17 mouse cellular contexts compared by ENCODE assay signal in the genomic region with DNA sequence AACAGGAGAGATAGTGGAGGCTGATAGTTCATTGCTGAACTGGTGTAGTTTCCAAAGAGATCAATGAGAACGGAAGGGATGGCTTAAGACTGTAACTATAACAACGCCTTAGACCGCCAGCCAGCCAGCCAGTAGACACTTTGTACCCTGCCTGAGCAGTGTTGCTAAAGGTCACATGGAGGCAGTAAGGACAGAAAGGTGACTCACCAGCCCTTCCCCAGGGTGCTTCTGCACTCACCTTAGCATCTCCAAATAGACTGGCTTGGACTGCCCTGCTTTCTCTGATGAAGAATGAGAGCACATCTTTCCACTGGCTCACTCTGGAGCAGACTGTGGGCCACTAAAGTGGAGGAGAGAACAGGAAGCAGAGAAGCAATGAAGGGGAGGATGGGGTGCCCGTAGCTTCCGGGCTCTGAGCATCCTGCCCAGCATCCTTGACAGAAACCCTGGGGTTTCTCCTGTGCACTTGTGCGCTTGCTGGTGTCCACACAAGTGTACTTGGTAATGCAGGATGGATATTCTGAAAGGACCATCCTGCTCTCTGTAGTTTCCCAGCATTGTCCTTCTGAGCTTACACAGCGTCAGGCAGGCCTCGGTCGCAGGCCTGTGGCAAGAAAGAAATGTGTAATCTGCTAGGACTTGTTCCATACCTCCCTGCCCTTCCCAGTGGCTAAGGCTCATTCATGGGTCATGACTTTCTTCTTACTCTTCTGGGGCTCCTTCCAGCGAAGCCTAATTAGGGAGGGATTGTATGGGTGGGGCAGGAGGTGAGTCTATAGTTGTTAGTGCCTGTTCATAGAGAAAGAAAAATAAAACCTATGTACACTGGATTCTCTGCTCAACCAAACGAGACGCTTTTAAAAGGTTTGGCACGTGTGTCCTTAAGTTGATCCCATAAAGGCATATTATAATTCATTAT. TPM values are rescaled to one million over a fixed set of nuclear protein-coding genes. Genes with fewer than 3 reads are reported as not detected.
DNase-seq lines count a peak whose midpoint lies in the region; ATAC-seq and TF ChIP-seq lines count a peak whose summit lies in the region.
"Had no signal": no experiment of that assay in that cellular context is flagged by ENCODE, and none has a peak within 500 bp of the region (broad histone marks: within the 10 kb centered on the region; RNA-seq: fewer than 3 reads in every experiment).

No protein-coding gene starts in this region.

- in situ Hi-C loops in CH12.LX (cut with MboI; ENCODE audit: low pct_ligation_motif_present, low pct_unique_long_range_greater_than_20kb, low sequenced_read_pairs) = loop anchor here (10.0 kb wide), 1 partner anchor 65 kb away; a partner anchor contains a TSS

- no peak overlapping the region for H3K9ac ChIP-seq in kidney, embryonic 14.5 days (ENCODE audit: low read depth, low read length)
- H3K9ac ChIP-seq in CH12.LX (ENCODE audit: insufficient read depth, low read depth) = no peak overlapping the region
- H3K9ac ChIP-seq in intestine, postnatal 0 days (ENCODE audit: low read depth, low read length) = no peak overlapping the region
- H3K9ac ChIP-seq: forebrain, embryonic 15.5 days; neural tube, embryonic 12.5 days had no signal

- intact Hi-C loops in gastrocnemius, adult 2 months (cut with DNase I) = no loop called here

- no peaks in the 10 kb centered on the region for H3K27me3 ChIP-seq in kidney, adult 2 months (replicated peaks; ENCODE audit: control insufficient read depth, insufficient read depth, low read length)
- no peaks in the 10 kb centered on the region for H3K27me3 ChIP-seq in kidney, embryonic 14.5 days (ENCODE audit: control insufficient read depth, insufficient read depth, low read length)
- no peaks in the 10 kb centered on the region for H3K27me3 ChIP-seq in CH12.LX (replicated peaks)
- H3K27me3 ChIP-seq in intestine, postnatal 0 days (replicated peaks; ENCODE audit: control insufficient read depth, insufficient read depth, low read length) = no peaks in the 10 kb centered on the region
- H3K27me3 ChIP-seq: forebrain, embryonic 15.5 days; neural tube, embryonic 12.5 days had no signal

- 75% methylated on average over 13 of the region's 13 CpGs for WGBS in kidney, adult 2 months
- 89% methylated on average over 13 of the region's 13 CpGs for WGBS in kidney, embryonic 14.5 days
- 82% methylated on average over 13 of the region's 13 CpGs for WGBS in intestine, postnatal 0 days

- dilution Hi-C loops in CH12.LX (cut with MboI; ENCODE audit: extremely low pct_ligation_motif_present, extremely low pct_unique_long_range_greater_than_20kb, low sequenced_read_pairs) = no loop called here

- no peak for TF ChIP-seq EP300 in CH12.LX (IDR thresholded peaks at IDR 0.05; ENCODE audit: low read length)

- peaks cover 4% of the 10 kb centered on the region; the same call in 1 of the 2 replicates for H3K4me1 ChIP-seq in kidney, adult 2 months (ENCODE audit: control insufficient read depth, insufficient read depth, low read length)
- H3K4me1 ChIP-seq in kidney, embryonic 14.5 days (ENCODE audit: control insufficient read depth, insufficient read depth, low read length) = no peaks in the 10 kb centered on the region; the same call in 1 of the 2 replicates
- peaks cover 8 to 50% of the 10 kb centered on the region in 2 experiments for H3K4me1 ChIP-seq in CH12.LX (ENCODE audit: control insufficient read depth in 1 of 2, insufficient read depth in 2 of 2)
- 0 out of 2 replicates have a peak, but pooled peaks cover 4% of the 10 kb centered on the region for H3K4me1 ChIP-seq in intestine, postnatal 0 days (replicated peaks; ENCODE audit: control insufficient read depth, insufficient read depth, low read length)
- H3K4me1 ChIP-seq: limb, embryonic 10.5 days; neural tube, embryonic 12.5 days had no signal

- ATAC-seq in kidney, embryonic 14.5 days (ENCODE audit: low FRiP score, low TSS enrichment) = no peak
- ATAC-seq in intestine, postnatal 0 days = peak; percentile 74
- ATAC-seq: forebrain, embryonic 15.5 days had no signal

- no peak overlapping the region for H3K4me2 ChIP-seq in kidney, embryonic 14.5 days (replicated peaks; ENCODE audit: low read depth, low read length)
- no peak overlapping the region for H3K4me2 ChIP-seq in CH12.LX (ENCODE audit: insufficient read depth, low read depth, poor library complexity, severe bottlenecking)
- H3K4me2 ChIP-seq in intestine, postnatal 0 days (replicated peaks; ENCODE audit: low read depth) = no peak overlapping the region
- H3K4me2 ChIP-seq: forebrain, embryonic 15.5 days; neural tube, embryonic 12.5 days had no signal

- H3K9me3 ChIP-seq in kidney, embryonic 14.5 days (ENCODE audit: control insufficient read depth, low read length) = no peaks in the 10 kb centered on the region
- H3K9me3 ChIP-seq in CH12.LX (replicated peaks; ENCODE audit: low read length) = no peaks in the 10 kb centered on the region
- H3K9me3 ChIP-seq in intestine, postnatal 0 days (ENCODE audit: control insufficient read depth) = no peaks in the 10 kb centered on the region
- H3K9me3 ChIP-seq: forebrain, embryonic 15.5 days; limb, embryonic 10.5 days; neural tube, embryonic 12.5 days had no signal

- peak; percentile 43 for DNase-seq in kidney, adult 2 months
- peak; percentile 44 for DNase-seq in CD4-positive helper T cell, adult 2 months (ENCODE audit: low read depth, low spot score)
- peak; percentile 42 for DNase-seq in CH12.LX (ENCODE audit: extremely low read depth)
- DNase-seq in thymus, postnatal 36 days = no peak
- no peak for DNase-seq in spleen, postnatal 14 days (ENCODE audit: low spot score in 2 of 2)
- DNase-seq in gastrocnemius, adult 2 months = no peak
- DNase-seq: cerebellum, adult 9-10 months; heart, postnatal 14 days; lung, adult 2 months; right cerebral cortex, postnatal 25 days; thymus, adult 2 months had no signal

- no peak for TF ChIP-seq POLR2A in kidney, adult 2 months (IDR thresholded peaks at IDR 0.05; ENCODE audit: low read depth, low read length)
- TF ChIP-seq POLR2A in CH12.LX (IDR thresholded peaks at IDR 0.05; ENCODE audit: low read depth, low read length) = no peak

- H3K79me2 ChIP-seq in CH12.LX (replicated peaks; ENCODE audit: control insufficient read depth, extremely low read depth, insufficient read depth, poor library complexity, severe bottlenecking) = no peaks in the 10 kb centered on the region

- H3K36me3 ChIP-seq in kidney, adult 2 months (ENCODE audit: control insufficient read depth, insufficient read depth, low read length) = no peaks in the 10 kb centered on the region
- peaks cover 85% of the 10 kb centered on the region for H3K36me3 ChIP-seq in kidney, embryonic 14.5 days (ENCODE audit: control insufficient read depth, insufficient read depth, low read length)
- H3K36me3 ChIP-seq in CH12.LX (replicated peaks in 1 of 2; ENCODE audit: control insufficient read depth in 1 of 2, insufficient read depth in 1 of 2, low read length in 1 of 2) = peaks cover 11 to 36% of the 10 kb centered on the region in 2 experiments
- H3K36me3 ChIP-seq in intestine, postnatal 0 days (ENCODE audit: control insufficient read depth, insufficient read depth) = peaks cover 28% of the 10 kb centered on the region

- no peak for TF ChIP-seq RAD21 in CH12.LX (IDR thresholded peaks at IDR 0.05; ENCODE audit: low read depth, low read length)

- H3K27ac ChIP-seq in kidney, adult 2 months (ENCODE audit: insufficient read depth, low read depth, low read length) = no peak overlapping the region
- no peak overlapping the region for H3K27ac ChIP-seq in kidney, embryonic 14.5 days (ENCODE audit: low read depth, low read length)
- H3K27ac ChIP-seq in CH12.LX (ENCODE audit: insufficient read depth, low read depth) = no peak overlapping the region
- H3K27ac ChIP-seq in intestine, postnatal 0 days (ENCODE audit: low read depth, low read length) = no peak overlapping the region
- no peak overlapping the region for H3K27ac ChIP-seq in gastrocnemius, adult 2 months
- H3K27ac ChIP-seq: forebrain, embryonic 15.5 days; limb, embryonic 10.5 days; neural tube, embryonic 12.5 days had no signal

- no peak for TF ChIP-seq CTCF in kidney, adult 2 months (conservative IDR thresholded peaks at IDR 0.05; ENCODE audit: insufficient read depth, insufficient read length, low read depth, low read length)
- no peak for TF ChIP-seq CTCF in CH12.LX (conservative IDR thresholded peaks at IDR 0.05 in 1 of 2, IDR thresholded peaks at IDR 0.05 in 1 of 2; ENCODE audit: low read depth in 2 of 2, low read length in 2 of 2)
- TF ChIP-seq CTCF in intestine, postnatal 0 days (IDR thresholded peaks at IDR 0.05; ENCODE audit: low read depth) = no peak
- no peak for TF ChIP-seq CTCF in gastrocnemius, adult 2 months (IDR thresholded peaks at IDR 0.05)

- no peak overlapping the region for H3K4me3 ChIP-seq in kidney, adult 2 months (ENCODE audit: insufficient read depth, low read depth, low read length)
- H3K4me3 ChIP-seq in kidney, embryonic 14.5 days (ENCODE audit: low read length) = no peak overlapping the region
- no peak overlapping the region for H3K4me3 ChIP-seq in CH12.LX (replicated peaks in 1 of 3; ENCODE audit: low read depth in 2 of 3, low read length in 2 of 3, poor library complexity in 1 of 3)
- H3K4me3 ChIP-seq in intestine, postnatal 0 days (ENCODE audit: low read depth, low read length) = no peak overlapping the region
- no peak overlapping the region for H3K4me3 ChIP-seq in gastrocnemius, adult 2 months
- H3K4me3 ChIP-seq: erythroblast, embryonic 14.5 days; forebrain, embryonic 15.5 days; limb, embryonic 10.5 days; neural tube, embryonic 12.5 days had no signal

TF ChIP-seq in CH12.LX, 34 proteins besides CTCF, POLR2A, EP300 and RAD21:
- TF ChIP-seq PAX5 (IDR thresholded peaks at IDR 0.05; ENCODE audit: low read length) (no peak), ZMIZ1 (IDR thresholded peaks at IDR 0.05; ENCODE audit: low read depth, low read length) (no peak), JUN (IDR thresholded peaks at IDR 0.05; ENCODE audit: insufficient read depth, low read depth, low read length) (no peak), MEF2A (IDR thresholded peaks at IDR 0.05; ENCODE audit: borderline replicate concordance, low read depth, low read length) (no peak), SMC3 (IDR thresholded peaks at IDR 0.05; ENCODE audit: low read depth, low read length) (no peak), RCOR1 (conservative IDR thresholded peaks at IDR 0.05; ENCODE audit: low read depth, low read length) (no peak)

RNA-seq across cellular contexts. Expression of a gene that starts 47.3 kb away (rescaled TPM):
- 32.3 and 33.2 TPM in 2 replicates for polyA plus RNA-seq in kidney, adult 2 months (2012; rRNA removed)
- 116 and 136 TPM in 2 replicates for polyA plus RNA-seq in kidney, embryonic 14.5 days (2014; fragmentation: Nextera tagmentation; extraction: Ambion mirVana)
- total RNA-seq in CH12.LX (2012; rRNA removed) (36.9 and 40.2 TPM in 2 replicates), CH12.LX (2014; rRNA removed) (47.6 and 49.0 TPM in 2 replicates)
- 31.7 and 34.1 TPM in 2 replicates for polyA plus RNA-seq in CH12.LX (2012; ENCODE audit: insufficient read length, low read depth)
- 31.8 and 32.2 TPM in 2 replicates for polyA plus RNA-seq in intestine, postnatal 0 days (2015; fragmentation: Nextera tagmentation; extraction: Ambion mirVana)
- total RNA-seq in gastrocnemius, adult 2 months (2021) = 10 to 100 TPM; 14.4 to 18.5 TPM

Comparison
In these comparisons a context has a peak if more than half of its experiments do, and no peak if none do; other contexts are left out.
1. DNase-seq: peak in kidney, adult 2 months (single experiment), CD4-positive helper T cell, adult 2 months (single experiment) and CH12.LX (single experiment); none in thymus, postnatal 36 days (0 of 2), spleen, postnatal 14 days (0 of 2) and gastrocnemius, adult 2 months (single experiment).